In genomic region chr9:44720358-44721153, GRCm38 (mm10) we compare ENCODE assay signal across 9 mouse cellular contexts. TPM values are rescaled to one million over a fixed set of nuclear protein-coding genes. Genes with fewer than 3 reads are reported as not detected.
DNase-seq lines count a peak whose midpoint lies in the region; ATAC-seq and TF ChIP-seq lines count a peak whose summit lies in the region.
"Had no signal": no experiment of that assay in that cellular context is flagged by ENCODE, and none has a peak within 500 bp of the region (broad histone marks: within the 10 kb centered on the region; RNA-seq: fewer than 3 reads in every experiment).

No protein-coding gene starts in this region.

- H3K4me3 ChIP-seq in CH12.LX (replicated peaks in 1 of 3; ENCODE audit: low read depth in 2 of 3, low read length in 2 of 3, poor library complexity in 1 of 3) = peak overlapping the region; percentile 72 to 81 (median 77)
- peak overlapping the region; percentile 55 for H3K4me3 ChIP-seq in liver, embryonic 15.5 days (replicated peaks)
- H3K4me3 ChIP-seq in stomach, postnatal 0 days (ENCODE audit: low read depth, low read length) = peak overlapping the region; percentile 55

- WGBS in liver, embryonic 15.5 days (ENCODE audit: insufficient replicate concordance) = 15% methylated on average over 9 of the region's 9 CpGs
- 12% methylated on average over 9 of the region's 9 CpGs for WGBS in stomach, postnatal 0 days

- H3K27me3 ChIP-seq in CH12.LX (replicated peaks) = no peaks in the 10 kb centered on the region
- peaks cover 31% of the 10 kb centered on the region for H3K27me3 ChIP-seq in liver, embryonic 15.5 days
- no peaks in the 10 kb centered on the region for H3K27me3 ChIP-seq in stomach, postnatal 0 days (ENCODE audit: control insufficient read depth, insufficient read depth, low read length)

- H3K79me2 ChIP-seq in CH12.LX (replicated peaks; ENCODE audit: control insufficient read depth, extremely low read depth, insufficient read depth, poor library complexity, severe bottlenecking) = no peaks in the 10 kb centered on the region

- 0 out of 2 replicates have a peak, but pooled peaks have one; percentile 4 for TF ChIP-seq POLR2A in CH12.LX (IDR thresholded peaks at IDR 0.05; ENCODE audit: low read depth, low read length)

- DNase-seq in layer of hippocampus, adult 11-12 months (ENCODE audit: low spot score) = peak; percentile 50
- no peak for DNase-seq in layer of hippocampus, postnatal 25 days (ENCODE audit: extremely low spot score in 1 of 2, low spot score in 1 of 2)
- peak; percentile 43 for DNase-seq in CH12.LX (ENCODE audit: extremely low read depth)
- peak; percentile 62 to 68 for DNase-seq in cerebellum, postnatal 36 days
- peak; percentile 61 for DNase-seq in heart, postnatal 4 days
- peak; percentile 55 for DNase-seq in stomach, postnatal 0 days (ENCODE audit: low spot score)
- no peak for DNase-seq in frontal cortex, postnatal 25 days (ENCODE audit: low spot score in 2 of 2)

- H3K9ac ChIP-seq in CH12.LX (ENCODE audit: insufficient read depth, low read depth) = peak overlapping the region; percentile 59
- H3K9ac ChIP-seq in liver, embryonic 15.5 days = peak overlapping the region; percentile 25; the same call in 1 of the 2 replicates
- H3K9ac ChIP-seq in stomach, postnatal 0 days (ENCODE audit: low read length) = peak overlapping the region; percentile 62

- no peak for TF ChIP-seq EP300 in CH12.LX (IDR thresholded peaks at IDR 0.05; ENCODE audit: low read length)
- TF ChIP-seq EP300 in stomach, postnatal 0 days (optimal IDR thresholded peaks at IDR 0.05) = no peak

- TF ChIP-seq RAD21 in CH12.LX (IDR thresholded peaks at IDR 0.05; ENCODE audit: low read depth, low read length) = no peak

- H3K4me2 ChIP-seq in CH12.LX (ENCODE audit: insufficient read depth, low read depth, poor library complexity, severe bottlenecking) = peak overlapping the region; percentile 94
- peak overlapping the region; percentile 74 for H3K4me2 ChIP-seq in liver, embryonic 15.5 days
- peak overlapping the region; percentile 87 for H3K4me2 ChIP-seq in stomach, postnatal 0 days (replicated peaks; ENCODE audit: low read depth)

- no peak for TF ChIP-seq CTCF in CH12.LX (conservative IDR thresholded peaks at IDR 0.05 in 1 of 2, IDR thresholded peaks at IDR 0.05 in 1 of 2; ENCODE audit: low read depth in 2 of 2, low read length in 2 of 2)
- peak; percentile 3; the same call in 1 of the 2 replicates for TF ChIP-seq CTCF in stomach, postnatal 0 days (IDR thresholded peaks at IDR 0.05; ENCODE audit: low read depth)

- in situ Hi-C loops in CH12.LX (cut with MboI; ENCODE audit: low pct_ligation_motif_present, low pct_unique_long_range_greater_than_20kb, low sequenced_read_pairs) = no loop called here

- no peak for ATAC-seq in liver, embryonic 15.5 days (ENCODE audit: insufficient read depth)
- peak; percentile 22; the same call in 1 of the 2 replicates for ATAC-seq in stomach, postnatal 0 days (ENCODE audit: low FRiP score, low TSS enrichment)

- no peaks in the 10 kb centered on the region for H3K9me3 ChIP-seq in CH12.LX (replicated peaks; ENCODE audit: low read length)
- no peaks in the 10 kb centered on the region for H3K9me3 ChIP-seq in liver, embryonic 15.5 days (replicated peaks)
- no peaks in the 10 kb centered on the region for H3K9me3 ChIP-seq in stomach, postnatal 0 days (ENCODE audit: control insufficient read depth, low read length)

- H3K27ac ChIP-seq in CH12.LX (ENCODE audit: insufficient read depth, low read depth) = no peak overlapping the region
- H3K27ac ChIP-seq in liver, embryonic 15.5 days (replicated peaks) = no peak overlapping the region
- H3K27ac ChIP-seq in stomach, postnatal 0 days (replicated peaks) = peak overlapping the region; percentile 56; the same call in 1 of the 2 replicates

- peaks cover 15 to 61% of the 10 kb centered on the region in 2 experiments for H3K4me1 ChIP-seq in CH12.LX (ENCODE audit: control insufficient read depth in 1 of 2, insufficient read depth in 2 of 2)
- peaks cover 51% of the 10 kb centered on the region for H3K4me1 ChIP-seq in liver, embryonic 15.5 days (replicated peaks)
- H3K4me1 ChIP-seq in stomach, postnatal 0 days (replicated peaks; ENCODE audit: control insufficient read depth, insufficient read depth) = peaks cover 7% of the 10 kb centered on the region

- H3K36me3 ChIP-seq in CH12.LX (replicated peaks in 1 of 2; ENCODE audit: control insufficient read depth in 1 of 2, insufficient read depth in 1 of 2, low read length in 1 of 2) = peaks cover 4 to 31% of the 10 kb centered on the region in 2 experiments
- no peaks in the 10 kb centered on the region for H3K36me3 ChIP-seq in liver, embryonic 15.5 days (replicated peaks)
- H3K36me3 ChIP-seq in stomach, postnatal 0 days (ENCODE audit: control insufficient read depth, insufficient read depth, low read length) = peaks cover 11% of the 10 kb centered on the region

- dilution Hi-C loops in CH12.LX (cut with MboI; ENCODE audit: extremely low pct_ligation_motif_present, extremely low pct_unique_long_range_greater_than_20kb, low sequenced_read_pairs) = no loop called here

TF ChIP-seq in CH12.LX, 34 proteins besides CTCF, POLR2A, EP300 and RAD21 (continues in another document):
- no peak for TF ChIP-seq ZMIZ1 (IDR thresholded peaks at IDR 0.05; ENCODE audit: low read depth, low read length)
- TF ChIP-seq JUND (conservative IDR thresholded peaks at IDR 0.05; ENCODE audit: low read depth, low read length) = no peak
- no peak for TF ChIP-seq CHD1 (IDR thresholded peaks at IDR 0.05; ENCODE audit: low read depth, low read length)
- TF ChIP-seq NRF1 (IDR thresholded peaks at IDR 0.05; ENCODE audit: low read depth, low read length) = peak; percentile 63
- TF ChIP-seq MEF2A (IDR thresholded peaks at IDR 0.05; ENCODE audit: borderline replicate concordance, low read depth, low read length) = 0 out of 2 replicates have a peak, but pooled peaks have one; percentile 17
- TF ChIP-seq NELFE (IDR thresholded peaks at IDR 0.05; ENCODE audit: low read depth, low read length) = no peak
- no peak for TF ChIP-seq ELF1 (IDR thresholded peaks at IDR 0.05; ENCODE audit: low read depth, low read length)
- TF ChIP-seq MXI1 (IDR thresholded peaks at IDR 0.05; ENCODE audit: low read depth, low read length) = peak; percentile 57; the same call in 1 of the 2 replicates
- TF ChIP-seq MAZ (IDR thresholded peaks at IDR 0.05; ENCODE audit: low read depth, low read length) = no peak
- no peak; the same call in 1 of the 2 replicates for TF ChIP-seq MAX (IDR thresholded peaks at IDR 0.05; ENCODE audit: low read length)
- no peak for TF ChIP-seq TBP (conservative IDR thresholded peaks at IDR 0.05; ENCODE audit: low read depth, low read length)
- TF ChIP-seq BHLHE40 (IDR thresholded peaks at IDR 0.05; ENCODE audit: low read depth, low read length) = 0 out of 2 replicates have a peak, but pooled peaks have one; percentile 12
- no peak for TF ChIP-seq E2F4 (IDR thresholded peaks at IDR 0.05; ENCODE audit: insufficient replicate concordance, low read depth, low read length)
- no peak for TF ChIP-seq UBTF (IDR thresholded peaks at IDR 0.05; ENCODE audit: low read depth, low read length)
- no peak for TF ChIP-seq USF1 (IDR thresholded peaks at IDR 0.05; ENCODE audit: low read depth, low read length)
- no peak for TF ChIP-seq CHD2 (IDR thresholded peaks at IDR 0.05; ENCODE audit: low read length)
- TF ChIP-seq POLR2AphosphoS2 (IDR thresholded peaks at IDR 0.05; ENCODE audit: low read depth, low read length) = no peak
- no peak for TF ChIP-seq PAX5 (IDR thresholded peaks at IDR 0.05; ENCODE audit: low read length)
- no peak for TF ChIP-seq ZC3H11A (IDR thresholded peaks at IDR 0.05; ENCODE audit: low read depth, low read length)
- TF ChIP-seq HCFC1 (IDR thresholded peaks at IDR 0.05; ENCODE audit: low read depth, low read length) = no peak
- TF ChIP-seq TCF12 (IDR thresholded peaks at IDR 0.05; ENCODE audit: low read depth, low read length) = peak; percentile 77; the same call in 1 of the 2 replicates
- TF ChIP-seq ZKSCAN1 (IDR thresholded peaks at IDR 0.05; ENCODE audit: borderline replicate concordance, low read depth, low read length) = no peak
- no peak for TF ChIP-seq SMC3 (IDR thresholded peaks at IDR 0.05; ENCODE audit: low read depth, low read length)
- TF ChIP-seq ETS1 (conservative IDR thresholded peaks at IDR 0.05; ENCODE audit: low read depth, low read length) = peak; percentile 45

RNA-seq across cellular contexts. Expression of gene Phldb1, which starts 14.4 kb away (rescaled TPM):
- 100 to 1,000 TPM in 1 of 2 experiments, 10 to 100 TPM in 1; 88.6 to 106 TPM for total RNA-seq in layer of hippocampus, postnatal 25 days (2021)
- total RNA-seq in CH12.LX (2012; rRNA removed) = 10.1 and 14.6 TPM in 2 replicates
- 7.9 and 9.7 TPM in 2 replicates for total RNA-seq in CH12.LX (2014; rRNA removed)
- polyA plus RNA-seq in CH12.LX (2012; ENCODE audit: insufficient read length, low read depth) = 15.1 and 18.3 TPM in 2 replicates
- 100 to 1,000 TPM; 109 TPM for total RNA-seq in heart, postnatal 4 days (2021)
- 2.5 and 2.7 TPM in 2 replicates for polyA plus RNA-seq in liver, embryonic 15.5 days (2015; fragmentation: Nextera tagmentation; extraction: Ambion mirVana)
- polyA plus RNA-seq in stomach, postnatal 0 days (2015; fragmentation: Nextera tagmentation; extraction: Ambion mirVana) = 14.9 and 15.8 TPM in 2 replicates
- total RNA-seq: neutrophil, adult 5-6 weeks had no signal

RNA-seq across cellular contexts. Expression of gene Arcn1, which starts 47.1 kb away (rescaled TPM):
- 100 to 1,000 TPM in 1 of 2 experiments, 10 to 100 TPM in 1; 97.3 to 102 TPM for total RNA-seq in layer of hippocampus, postnatal 25 days (2021)
- total RNA-seq in CH12.LX (2012; rRNA removed) (79.4 and 95.2 TPM in 2 replicates), CH12.LX (2014; rRNA removed) (145 and 150 TPM in 2 replicates)
- polyA plus RNA-seq in CH12.LX (2012; ENCODE audit: insufficient read length, low read depth) = 127 and 146 TPM in 2 replicates
- total RNA-seq in heart, postnatal 4 days (2021) = 100 to 1,000 TPM; 104 to 119 TPM
- 87.1 and 89.2 TPM in 2 replicates for polyA plus RNA-seq in liver, embryonic 15.5 days (2015; fragmentation: Nextera tagmentation; extraction: Ambion mirVana)
- polyA plus RNA-seq in stomach, postnatal 0 days (2015; fragmentation: Nextera tagmentation; extraction: Ambion mirVana) = 98.1 TPM in 2 replicates

RNA-seq across cellular contexts. Expression of gene Ift46, which starts 47.2 kb away (rescaled TPM):
- total RNA-seq in layer of hippocampus, postnatal 25 days (2021) = 10 to 100 TPM; 75.1 to 75.8 TPM
- 49.8 and 51.4 TPM in 2 replicates for total RNA-seq in CH12.LX (2012; rRNA removed)
- total RNA-seq in CH12.LX (2014; rRNA removed) = 57.7 and 60.7 TPM in 2 replicates
- polyA plus RNA-seq in CH12.LX (2012; ENCODE audit: insufficient read length, low read depth) = 77.7 and 80.0 TPM in 2 replicates
- 10 to 100 TPM; 58.4 to 58.7 TPM for total RNA-seq in heart, postnatal 4 days (2021)
- polyA plus RNA-seq in liver, embryonic 15.5 days (2015; fragmentation: Nextera tagmentation; extraction: Ambion mirVana) = 16.7 and 19.0 TPM in 2 replicates
- 55.5 and 61.9 TPM in 2 replicates for polyA plus RNA-seq in stomach, postnatal 0 days (2015; fragmentation: Nextera tagmentation; extraction: Ambion mirVana)

RNA-seq across cellular contexts. Expression of gene Treh, which starts 47.5 kb away (rescaled TPM):
- total RNA-seq in layer of hippocampus, postnatal 25 days (2021) = not detected
- not detected in 2 replicates for total RNA-seq in CH12.LX (2012; rRNA removed)
- total RNA-seq in CH12.LX (2014; rRNA removed) = not detected in 2 replicates
- polyA plus RNA-seq in CH12.LX (2012; ENCODE audit: insufficient read length, low read depth) = not detected in 2 replicates
- total RNA-seq in heart, postnatal 4 days (2021) = not detected
- not detected in 2 replicates for polyA plus RNA-seq in liver, embryonic 15.5 days (2015; fragmentation: Nextera tagmentation; extraction: Ambion mirVana)
- polyA plus RNA-seq in stomach, postnatal 0 days (2015; fragmentation: Nextera tagmentation; extraction: Ambion mirVana) = not detected in 2 replicates
- total RNA-seq: neutrophil, adult 5-6 weeks had no signal

Comparison
In these comparisons a context has a peak if more than half of its experiments do, and no peak if none do; other contexts are left out.
1. DNase-seq: peak in layer of hippocampus, adult 11-12 months (single experiment), CH12.LX (single experiment), cerebellum, postnatal 36 days (2 of 2), heart, postnatal 4 days (single experiment) and stomach, postnatal 0 days (single experiment); none in layer of hippocampus, postnatal 25 days (0 of 2) and frontal cortex, postnatal 25 days (0 of 2).
2. RNA of gene Phldb1, which starts 14.4 kb away (total RNA-seq): 109 TPM in heart, postnatal 4 days and 88.6 to 106 TPM in layer of hippocampus, postnatal 25 days; 7.9 to 14.6 TPM in CH12.LX; every median in the first group is over 4 times any median in the second.
3. Peak in every context shown above with its lines, with median percentiles within 50 percentile points of each other: H3K4me2 ChIP-seq, H3K4me3 ChIP-seq and H3K9ac ChIP-seq.